Mouse (Mus musculus) heart, adult 2 months (tissue): ENCODE results near the gene Uba3. TPM values are rescaled to one million over a fixed set of nuclear protein-coding genes. Genes with fewer than 3 reads are reported as not detected.

Experiments
- DNase-seq, 2 experiments: peaks; one replicate each; pipeline ENCODE4 v3.0.0; 2021
- H3K27ac ChIP-seq: fragments of 200-600 bp; 2 replicates; pipeline ENCODE4 v1.8.1; 2022
- H3K27me3 ChIP-seq: fragments of 200-500 bp; 2 replicates; pipeline ENCODE4 v1.6.1; 2012; ENCODE audit warnings: mild to moderate bottlenecking, low read length, inconsistent platforms, mixed read lengths; ENCODE audit not compliant: control insufficient read depth, insufficient read depth
- H3K36me3 ChIP-seq: fragments of 200-500 bp; 2 replicates; pipeline ENCODE4 v1.6.1; 2012; ENCODE audit warnings: low read length, inconsistent platforms; ENCODE audit not compliant: control insufficient read depth, insufficient read depth
- H3K4me1 ChIP-seq: fragments of 200-500 bp; 2 replicates; pipeline ENCODE4 v1.6.1; 2011; ENCODE audit warnings: low read length; ENCODE audit not compliant: control insufficient read depth, insufficient read depth
- H3K4me3 ChIP-seq: fragments of 200-600 bp; 2 replicates; pipeline ENCODE4 v1.8.1; 2022
- H3K79me2 ChIP-seq: fragments of 200-500 bp; replicated peaks from 2 replicates; pipeline ENCODE4 v1.6.1; 2012; ENCODE audit warnings: mild to moderate bottlenecking, inconsistent platforms, low read length, moderate library complexity, mixed read lengths; ENCODE audit not compliant: control insufficient read depth, insufficient read depth
- H3K9ac ChIP-seq: fragments of 200-500 bp; 2 replicates; pipeline ENCODE4 v1.6.1; 2012; ENCODE audit warnings: low read depth, mild to moderate bottlenecking, control low read depth, inconsistent platforms, low read length, mixed read lengths
- CTCF ChIP-seq: fragments of 200-600 bp; IDR thresholded peaks from 2 replicates; pipeline ENCODE4 v1.8.1; 2022; ENCODE audit warnings: antibody characterized with exemption, mild to moderate bottlenecking, moderate library complexity
- EP300 ChIP-seq: fragments of 200-500 bp; IDR thresholded peaks from 2 replicates; pipeline ENCODE4 v1.6.1; 2011; ENCODE audit warnings: low read depth, low read length, control low read depth; ENCODE audit not compliant: insufficient read depth
- POLR2A ChIP-seq: fragments of 200-500 bp; IDR thresholded peaks from 2 replicates; pipeline ENCODE4 v1.6.1; 2011; ENCODE audit warnings: mild to moderate bottlenecking, low read depth, low read length, control low read depth; ENCODE audit not compliant: insufficient read depth
- WGBS: fragments of 180-500 bp; shearing (Covaris S2); methylation state at CpG from one replicate; pipeline ENCODE4 v1.1.7; 2018; 5-methylcytosine and 5-hydroxymethylcytosine counted together
- intact Hi-C: fragments of 180-260 bp; cut with DNase I; formaldehyde crosslinking; loops from one replicate; pipeline ENCODE4 v1.15.1; 2025
- polyA plus RNA-seq: library from polyadenylated mRNA; depleted of rRNA; stranded (reverse); fragments of >200 nt; gene quantifications from 2 replicates; pipeline ENCODE4 v1.2.3, GENCODE M21; 2012
- total RNA-seq, 2 experiments: library from RNA; stranded (reverse); gene quantifications; 2 replicates each; pipeline ENCODE4 v1.2.3; 2021

The Uba3 gene
- total and polyA plus RNA-seq, 3 experiments: 20.0 to 59.3 (median 55.2) TPM

- no peaks in the 10 kb centered on the region for H3K4me1 ChIP-seq
- H3K27me3 ChIP-seq: no peaks in the 10 kb centered on the region
- H3K9ac ChIP-seq: no peak overlapping the region
- DNase-seq: no peak
- peaks cover 4% of the 10 kb centered on the region; the same call in 1 of the 2 replicates for H3K36me3 ChIP-seq
- WGBS: 60% methylated on average over 4 of the region's 4 CpGs
- intact Hi-C loops: no loop called here
- H3K79me2 ChIP-seq: no peaks in the 10 kb centered on the region
- TF ChIP-seq EP300: no peak
- no peak for TF ChIP-seq CTCF
- no peak for TF ChIP-seq POLR2A
- H3K4me3 ChIP-seq: no peak overlapping the region
- no peak overlapping the region for H3K27ac ChIP-seq
Measured at GRCm38 (mm10) chr6:97242522-97242921, 37.1 kb upstream of the Uba3 start.

GRCm38 (mm10) chr6:97240092-97240491 lies 34.6 kb upstream of the Uba3 start:
- intact Hi-C loops: no loop called here
- H3K27ac ChIP-seq: no peak overlapping the region

GRCm38 (mm10) chr6:97239360-97239759 lies 33.9 kb upstream of the Uba3 start:
- Histone ChIP-seq H3K27me3 (no peaks in the 10 kb centered on the region), H3K36me3 (no peaks in the 10 kb centered on the region), H3K79me2 (no peaks in the 10 kb centered on the region), H3K4me3 (no peak overlapping the region), H3K4me1 (no peaks in the 10 kb centered on the region), H3K9ac (no peak overlapping the region), H3K27ac (no peak overlapping the region)
- intact Hi-C loops: no loop called here
- 92% methylated on average over 6 of the region's 6 CpGs for WGBS
- no peak for TF ChIP-seq POLR2A
- peak; percentile 39 for TF ChIP-seq CTCF
- DNase-seq: no peak

More at GRCm38 (mm10) chr6:97240092-97240491, 34.6 kb upstream of the Uba3 start:
- no peak overlapping the region for H3K9ac ChIP-seq
- H3K79me2 ChIP-seq: no peaks in the 10 kb centered on the region
- H3K4me3 ChIP-seq: no peak overlapping the region
- WGBS: 88% methylated on average over 5 of the region's 5 CpGs
- DNase-seq: no peak
- H3K27me3 ChIP-seq: no peaks in the 10 kb centered on the region
- TF ChIP-seq CTCF (no peak), POLR2A (no peak), EP300 (no peak)
- no peaks in the 10 kb centered on the region for H3K4me1 ChIP-seq
- H3K36me3 ChIP-seq: no peaks in the 10 kb centered on the region

GRCm38 (mm10) chr6:97236088-97236487 lies 30.6 kb upstream of the Uba3 start:
- Histone ChIP-seq H3K4me3 (no peak overlapping the region), H3K79me2 (no peaks in the 10 kb centered on the region), H3K4me1 (no peaks in the 10 kb centered on the region), H3K27me3 (no peaks in the 10 kb centered on the region), H3K27ac (no peak overlapping the region), H3K36me3 (no peaks in the 10 kb centered on the region; the same call in none of the 2 replicates), H3K9ac (no peak overlapping the region)
- no peak for TF ChIP-seq POLR2A
- no peak for TF ChIP-seq CTCF
- no peak for TF ChIP-seq EP300
- DNase-seq: no peak
- WGBS: 95% methylated on average over 5 of the region's 5 CpGs
- intact Hi-C loops: no loop called here

- TF ChIP-seq EP300: no peak
- TF ChIP-seq POLR2A: no peak
- TF ChIP-seq CTCF: no peak
- no peak overlapping the region for H3K4me3 ChIP-seq
- no peaks in the 10 kb centered on the region for H3K27me3 ChIP-seq
- no peaks in the 10 kb centered on the region for H3K4me1 ChIP-seq
- H3K9ac ChIP-seq: no peak overlapping the region
- intact Hi-C loops: no loop called here
- DNase-seq: no peak
- no peaks in the 10 kb centered on the region; the same call in none of the 2 replicates for H3K36me3 ChIP-seq
- H3K27ac ChIP-seq: no peak overlapping the region
- 79% methylated on average over 7 of the region's 7 CpGs for WGBS
- H3K79me2 ChIP-seq: no peaks in the 10 kb centered on the region
Measured at GRCm38 (mm10) chr6:97234911-97235668, 29.6 kb upstream of the Uba3 start.

GRCm38 (mm10) chr6:97227067-97227847 lies 21.8 kb upstream of the Uba3 start:
- H3K9ac ChIP-seq: no peak overlapping the region

More at GRCm38 (mm10) chr6:97227067-97227847, 21.8 kb upstream of the Uba3 start:
- Histone ChIP-seq H3K4me1 (peaks cover 8% of the 10 kb centered on the region), H3K36me3 (peaks cover 14% of the 10 kb centered on the region), H3K27me3 (no peaks in the 10 kb centered on the region), H3K27ac (no peak overlapping the region), H3K4me3 (no peak overlapping the region), H3K79me2 (peaks cover 2% of the 10 kb centered on the region)
- 95% methylated on average over 9 of the region's 9 CpGs for WGBS
- intact Hi-C loops: no loop called here
- TF ChIP-seq EP300: no peak
- no peak for TF ChIP-seq CTCF
- TF ChIP-seq POLR2A: no peak
- DNase-seq: no peak
